In the genomic region with DNA sequence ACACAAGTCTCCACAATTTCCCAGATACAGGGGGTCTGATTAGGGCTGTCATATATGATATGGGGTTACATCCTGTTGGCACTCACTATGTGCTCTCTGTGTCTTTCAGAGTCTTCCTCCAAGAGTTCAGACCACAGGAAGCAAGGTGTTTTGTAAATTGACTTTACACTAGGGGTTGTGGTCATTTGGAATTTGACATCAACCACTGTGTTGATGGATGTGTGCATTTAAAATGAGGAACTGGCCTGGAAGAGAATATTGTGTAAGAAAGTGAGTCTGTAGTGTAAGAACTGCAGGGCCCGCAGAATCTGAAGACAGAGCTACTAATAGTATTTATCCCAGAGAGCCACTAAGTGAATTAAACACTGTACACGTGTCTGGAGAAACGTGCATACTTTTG, we compare ENCODE assay signal across 25 mouse cellular contexts. TPM values are rescaled to one million over a fixed set of nuclear protein-coding genes. Genes with fewer than 3 reads are reported as not detected.
DNase-seq lines count a peak whose midpoint lies in the region; ATAC-seq and TF ChIP-seq lines count a peak whose summit lies in the region.
"Had no signal": no experiment of that assay in that cellular context is flagged by ENCODE, and none has a peak within 500 bp of the region (broad histone marks: within the 10 kb centered on the region; RNA-seq: fewer than 3 reads in every experiment).

No protein-coding gene starts in this region.

- WGBS in liver, postnatal 0 days (ENCODE audit: insufficient replicate concordance), result 34% methylated on average over 3 of the region's 3 CpGs
- WGBS in forebrain, postnatal 0 days, result 78% methylated on average over 3 of the region's 3 CpGs
- 88% methylated on average over 3 of the region's 3 CpGs for WGBS in kidney, embryonic 15.5 days
- WGBS in intestine, postnatal 0 days, result 54% methylated on average over 3 of the region's 3 CpGs

- H3K9ac ChIP-seq in liver, postnatal 0 days (replicated peaks), result no peak overlapping the region
- no peak overlapping the region for H3K9ac ChIP-seq in forebrain, postnatal 0 days
- H3K9ac ChIP-seq in kidney, embryonic 15.5 days, result no peak overlapping the region
- H3K9ac ChIP-seq in intestine, postnatal 0 days (ENCODE audit: low read depth, low read length), result no peak overlapping the region
- H3K9ac ChIP-seq: embryonic facial prominence, embryonic 15.5 days; heart, embryonic 15.5 days; hindbrain, embryonic 15.5 days had no signal

- TF ChIP-seq CTCF in liver, postnatal 0 days (IDR thresholded peaks at IDR 0.05; ENCODE audit: low read depth), result no peak
- no peak for TF ChIP-seq CTCF in forebrain, postnatal 0 days (IDR thresholded peaks at IDR 0.05; ENCODE audit: low read depth)
- TF ChIP-seq CTCF in intestine, postnatal 0 days (IDR thresholded peaks at IDR 0.05; ENCODE audit: low read depth), result no peak

- peak; percentile 48 for ATAC-seq in liver, postnatal 0 days
- ATAC-seq in granulocyte monocyte progenitor cell, adult 5-6 weeks (replicated peaks; ENCODE audit: poor library complexity, severe bottlenecking), result peak; percentile 91
- peak; percentile 49 for ATAC-seq in monocyte, adult 5-6 weeks (replicated peaks; ENCODE audit: insufficient number of reproducible peaks, low FRiP score, low TSS enrichment, poor library complexity, severe bottlenecking)
- no peak for ATAC-seq in forebrain, postnatal 0 days
- no peak for ATAC-seq in kidney, embryonic 15.5 days (replicated peaks; ENCODE audit: low FRiP score)
- no peak for ATAC-seq in intestine, postnatal 0 days

- no peaks in the 10 kb centered on the region for H3K9me3 ChIP-seq in liver, postnatal 0 days (ENCODE audit: low read length)
- H3K9me3 ChIP-seq in forebrain, postnatal 0 days (ENCODE audit: low read length), result no peaks in the 10 kb centered on the region
- H3K9me3 ChIP-seq in kidney, embryonic 15.5 days (replicated peaks), result no peaks in the 10 kb centered on the region
- H3K9me3 ChIP-seq in intestine, postnatal 0 days (ENCODE audit: control insufficient read depth), result no peaks in the 10 kb centered on the region
- H3K9me3 ChIP-seq: embryonic facial prominence, embryonic 15.5 days; forebrain, embryonic 10.5 days; G1E; heart, embryonic 15.5 days; hindbrain, embryonic 15.5 days had no signal

- peaks cover 7% of the 10 kb centered on the region; the same call in 1 of the 2 replicates for H3K4me1 ChIP-seq in liver, postnatal 0 days (ENCODE audit: insufficient read depth)
- H3K4me1 ChIP-seq in forebrain, postnatal 0 days (ENCODE audit: insufficient read depth), result no peaks in the 10 kb centered on the region
- H3K4me1 ChIP-seq in kidney, embryonic 15.5 days, result no peaks in the 10 kb centered on the region
- no peaks in the 10 kb centered on the region for H3K4me1 ChIP-seq in intestine, postnatal 0 days (replicated peaks; ENCODE audit: control insufficient read depth, insufficient read depth, low read length)
- H3K4me1 ChIP-seq: hindbrain, embryonic 15.5 days had no signal

- no peak overlapping the region for H3K27ac ChIP-seq in liver, postnatal 0 days (ENCODE audit: low read depth)
- no peak overlapping the region for H3K27ac ChIP-seq in forebrain, postnatal 0 days (ENCODE audit: low read depth, low read length)
- no peak overlapping the region for H3K27ac ChIP-seq in kidney, embryonic 15.5 days
- H3K27ac ChIP-seq in intestine, postnatal 0 days (ENCODE audit: low read depth, low read length), result no peak overlapping the region
- H3K27ac ChIP-seq: embryonic facial prominence, embryonic 15.5 days; forebrain, embryonic 10.5 days; heart, adult 2 months; heart, embryonic 15.5 days; hindbrain, embryonic 15.5 days had no signal

- no peak for DNase-seq in liver, postnatal 0 days
- DNase-seq in liver (no peak), 416B (ENCODE audit: low read depth) (peak; percentile 82)
- no peak for DNase-seq in forebrain, postnatal 0 days

- H3K4me2 ChIP-seq in liver, postnatal 0 days (ENCODE audit: low read depth, low read length), result no peak overlapping the region
- H3K4me2 ChIP-seq in forebrain, postnatal 0 days (ENCODE audit: low read depth), result no peak overlapping the region
- no peak overlapping the region for H3K4me2 ChIP-seq in kidney, embryonic 15.5 days
- H3K4me2 ChIP-seq in intestine, postnatal 0 days (replicated peaks; ENCODE audit: low read depth), result no peak overlapping the region
- H3K4me2 ChIP-seq: heart, embryonic 11.5 days had no signal

- H3K36me3 ChIP-seq in liver, postnatal 0 days (replicated peaks; ENCODE audit: insufficient read depth, low read length), result no peaks in the 10 kb centered on the region
- no peaks in the 10 kb centered on the region for H3K36me3 ChIP-seq in forebrain, postnatal 0 days (ENCODE audit: insufficient read depth)
- H3K36me3 ChIP-seq in kidney, embryonic 15.5 days, result no peaks in the 10 kb centered on the region
- no peaks in the 10 kb centered on the region for H3K36me3 ChIP-seq in intestine, postnatal 0 days (ENCODE audit: control insufficient read depth, insufficient read depth)
- H3K36me3 ChIP-seq: embryonic facial prominence, embryonic 15.5 days; forebrain, embryonic 10.5 days; G1E; heart, embryonic 15.5 days; hindbrain, embryonic 15.5 days had no signal

- no peak for TF ChIP-seq EP300 in liver, postnatal 0 days (IDR thresholded peaks at IDR 0.05; ENCODE audit: low read depth)

- 0 out of 2 replicates have a peak, but pooled peaks cover 3% of the 10 kb centered on the region for H3K27me3 ChIP-seq in liver, postnatal 0 days (ENCODE audit: insufficient read depth, low read length)
- no peaks in the 10 kb centered on the region; the same call in 1 of the 2 replicates for H3K27me3 ChIP-seq in forebrain, postnatal 0 days (ENCODE audit: insufficient read depth, low read length)
- no peaks in the 10 kb centered on the region for H3K27me3 ChIP-seq in kidney, embryonic 15.5 days
- H3K27me3 ChIP-seq in intestine, postnatal 0 days (replicated peaks; ENCODE audit: control insufficient read depth, insufficient read depth, low read length), result no peaks in the 10 kb centered on the region; the same call in 1 of the 2 replicates
- H3K27me3 ChIP-seq: heart, embryonic 15.5 days; hindbrain, embryonic 15.5 days had no signal

- no peak overlapping the region for H3K4me3 ChIP-seq in liver, postnatal 0 days (ENCODE audit: low read depth, low read length)
- no peak overlapping the region for H3K4me3 ChIP-seq in forebrain, postnatal 0 days (ENCODE audit: low read depth, low read length)
- no peak overlapping the region for H3K4me3 ChIP-seq in kidney, embryonic 15.5 days (replicated peaks)
- H3K4me3 ChIP-seq in intestine, postnatal 0 days (ENCODE audit: low read depth, low read length), result no peak overlapping the region
- H3K4me3 ChIP-seq: embryonic facial prominence, embryonic 15.5 days; erythroblast, embryonic 14.5 days; forebrain, embryonic 10.5 days; heart, adult 2 months; hindbrain, embryonic 15.5 days had no signal

RNA-seq across cellular contexts. Expression of a gene that starts 25.8 kb away (rescaled TPM):
- polyA plus RNA-seq in liver, postnatal 0 days (2015; fragmentation: Nextera tagmentation; extraction: Ambion mirVana), result 0.06 and 0.09 TPM in 2 replicates
- total RNA-seq in granulocyte monocyte progenitor cell, adult 5-6 weeks (2014; fragmentation: Nextera tagmentation), result not detected in 2 replicates
- not detected in 2 replicates for total RNA-seq in granulocyte monocyte progenitor cell, adult 5-6 weeks (2017)
- total RNA-seq in monocyte, adult 5-6 weeks (2017), result not detected in 3 replicates
- 1.2 and 1.5 TPM in 2 replicates for total RNA-seq in forebrain, postnatal 0 days (2014; rRNA removed)
- 0.40 and 0.56 TPM in 2 replicates for polyA plus RNA-seq in forebrain, postnatal 0 days (2015; fragmentation: Nextera tagmentation; extraction: Ambion mirVana)
- polyA plus RNA-seq in kidney, embryonic 15.5 days (2015; fragmentation: Nextera tagmentation; extraction: Ambion mirVana), result 5.2 and 5.7 TPM in 2 replicates
- 0.65 and 0.68 TPM in 2 replicates for polyA plus RNA-seq in intestine, postnatal 0 days (2015; fragmentation: Nextera tagmentation; extraction: Ambion mirVana)
- polyA plus RNA-seq: CD4-positive, CD25-positive, alpha-beta regulatory T cell, adult 4 months; erythroblast, embryonic 14.5 days; G1E had no signal

RNA-seq across cellular contexts. Expression of a gene that starts 41.5 kb away (rescaled TPM):
- polyA plus RNA-seq in liver, postnatal 0 days (2015; fragmentation: Nextera tagmentation; extraction: Ambion mirVana), result not detected in 2 replicates
- total RNA-seq in granulocyte monocyte progenitor cell, adult 5-6 weeks (2014; fragmentation: Nextera tagmentation), result not detected in 2 replicates
- total RNA-seq in granulocyte monocyte progenitor cell, adult 5-6 weeks (2017), result not detected in 2 replicates
- total RNA-seq in monocyte, adult 5-6 weeks (2017), result 1.8 TPM in 1 of 3 replicates, not detected in the others
- not detected in 2 replicates for total RNA-seq in forebrain, postnatal 0 days (2014; rRNA removed)
- polyA plus RNA-seq in forebrain, postnatal 0 days (2015; fragmentation: Nextera tagmentation; extraction: Ambion mirVana), result not detected in 2 replicates
- polyA plus RNA-seq in kidney, embryonic 15.5 days (2015; fragmentation: Nextera tagmentation; extraction: Ambion mirVana), result not detected in 2 replicates
- not detected in 2 replicates for polyA plus RNA-seq in intestine, postnatal 0 days (2015; fragmentation: Nextera tagmentation; extraction: Ambion mirVana)
- total RNA-seq: adrenal gland, postnatal 36 days; G1E; gastrocnemius, adult 8-10 months; gastrocnemius, postnatal 36 days; heart, adult 2 months; heart, postnatal 25 days had no signal
- polyA plus RNA-seq: brain, embryonic 14.5 days; embryonic facial prominence, embryonic 11.5 days; embryonic facial prominence, embryonic 15.5 days; erythroblast, embryonic 14.5 days; forebrain, embryonic 10.5 days; forebrain, embryonic 14.5 days; G1E; heart, adult 2 months; heart, embryonic 11.5 days; heart, embryonic 15.5 days; hindbrain, embryonic 11.5 days had no signal

RNA-seq across cellular contexts. Expression of a gene that starts 57.7 kb away (rescaled TPM):
- polyA plus RNA-seq in liver, postnatal 0 days (2015; fragmentation: Nextera tagmentation; extraction: Ambion mirVana), result 0.90 and 1.2 TPM in 2 replicates
- not detected in 2 replicates for total RNA-seq in granulocyte monocyte progenitor cell, adult 5-6 weeks (2014; fragmentation: Nextera tagmentation)
- total RNA-seq in granulocyte monocyte progenitor cell, adult 5-6 weeks (2017), result not detected in 2 replicates
- 0.32 to 0.39 TPM in 2 of 3 replicates, not detected in the other for total RNA-seq in monocyte, adult 5-6 weeks (2017)
- total RNA-seq in forebrain, postnatal 0 days (2014; rRNA removed), result 0.31 and 1.5 TPM in 2 replicates
- polyA plus RNA-seq in forebrain, postnatal 0 days (2015; fragmentation: Nextera tagmentation; extraction: Ambion mirVana), result 0.88 and 1.4 TPM in 2 replicates
- polyA plus RNA-seq in kidney, embryonic 15.5 days (2015; fragmentation: Nextera tagmentation; extraction: Ambion mirVana), result 7.9 and 8.1 TPM in 2 replicates
- polyA plus RNA-seq in intestine, postnatal 0 days (2015; fragmentation: Nextera tagmentation; extraction: Ambion mirVana), result 3.4 and 3.6 TPM in 2 replicates
- total RNA-seq: G1E had no signal
- polyA plus RNA-seq: CD4-positive, CD25-positive, alpha-beta regulatory T cell, adult 4 months; G1E had no signal

Comparison
In these comparisons a context has a peak if more than half of its experiments do, and no peak if none do; other contexts are left out.
1. ATAC-seq: peak in liver, postnatal 0 days (single experiment), granulocyte monocyte progenitor cell, adult 5-6 weeks (single experiment) and monocyte, adult 5-6 weeks (single experiment); none in forebrain, postnatal 0 days (single experiment), kidney, embryonic 15.5 days (single experiment) and intestine, postnatal 0 days (single experiment).